Mouse (Mus musculus) megakaryocyte, embryonic 14.5 days (primary cell): ENCODE data around the gene Shc2.

ENCODE experiments used
- FLI1 ChIP-seq: IDR thresholded peaks from 2 replicates; pipeline ENCODE4 v1.6.1; 2012; ENCODE audit warnings: low read length, inconsistent platforms, mixed read lengths
- GATA1 ChIP-seq: IDR thresholded peaks from 3 replicates; pipeline ENCODE4 v1.6.1; 2012; ENCODE audit warnings: mixed read lengths, low read length, inconsistent platforms, borderline replicate concordance

GRCm38 (mm10) chr10:79631432-79631831 is 6.3 kb downstream of the Shc2 start:
- no peak for TF ChIP-seq GATA1
- no peak for TF ChIP-seq FLI1
